Mouse (Mus musculus) liver, adult 10 weeks (tissue): ENCODE measurements around the gene Tmem221. TPM values are rescaled to one million over a fixed set of nuclear protein-coding genes. Genes with fewer than 3 reads are reported as not detected.

Experiments used
- polyA plus RNA-seq: library from polyadenylated mRNA; stranded (reverse); fragments of 350-450 nt; fragmentation: Illumina TruSeq; extraction: RNeasy Lipid Tissue Mini Kit (QIAGEN cat#74804); gene quantifications from one replicate; pipeline ENCODE4 v1.2.3, GENCODE M21; 2014; ENCODE audit warnings: low read depth, low replicate concordance

The Tmem221 gene
- not detected for polyA plus RNA-seq

DNA sequence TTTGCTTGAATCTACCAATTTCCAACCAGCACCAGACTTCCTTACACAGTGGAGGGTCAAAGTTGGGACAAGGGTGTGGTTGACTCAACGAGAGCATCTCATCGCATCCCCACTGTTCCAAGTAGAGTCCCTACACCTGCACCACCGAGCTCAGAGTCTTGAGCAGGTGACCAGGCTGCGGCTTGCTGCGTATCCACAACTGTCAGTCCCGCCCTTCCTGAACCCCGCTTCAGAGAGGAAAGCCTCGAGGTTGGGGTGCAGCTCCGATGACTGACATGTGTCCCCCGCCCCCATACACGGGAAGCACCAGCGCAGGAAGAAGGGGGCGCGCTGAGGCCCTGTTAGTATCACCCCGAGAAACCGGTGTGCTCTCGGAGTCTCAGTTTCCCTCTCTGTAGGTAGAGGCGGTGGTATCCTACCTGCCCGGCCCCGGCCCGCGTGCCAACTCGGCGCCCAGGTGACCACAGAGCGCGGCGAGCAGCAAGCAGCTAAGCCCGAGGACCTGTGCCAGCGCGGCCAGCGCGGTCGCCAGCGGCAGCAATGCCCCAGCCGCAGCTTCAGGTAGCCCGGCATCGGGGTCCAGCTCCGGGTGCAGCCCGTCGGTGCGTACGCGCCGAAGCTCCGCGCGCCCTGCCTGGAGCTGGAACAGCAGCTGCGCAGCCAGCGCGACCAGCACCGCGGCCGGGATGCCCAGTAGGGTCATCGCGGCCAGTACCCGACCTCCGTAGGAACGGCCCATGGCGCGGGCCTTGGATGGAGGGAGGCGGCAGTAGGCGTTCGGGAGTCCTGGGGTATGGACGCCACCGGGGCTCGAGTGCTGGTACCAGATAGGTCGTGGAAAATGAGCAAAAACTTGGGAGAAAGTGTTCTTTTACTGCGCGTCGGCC lies at the start of gene Tmem221:
Gene Tmem221, minus strand, starts transcription at position 801 of the 887 bp plus-strand sequence.

DNA sequence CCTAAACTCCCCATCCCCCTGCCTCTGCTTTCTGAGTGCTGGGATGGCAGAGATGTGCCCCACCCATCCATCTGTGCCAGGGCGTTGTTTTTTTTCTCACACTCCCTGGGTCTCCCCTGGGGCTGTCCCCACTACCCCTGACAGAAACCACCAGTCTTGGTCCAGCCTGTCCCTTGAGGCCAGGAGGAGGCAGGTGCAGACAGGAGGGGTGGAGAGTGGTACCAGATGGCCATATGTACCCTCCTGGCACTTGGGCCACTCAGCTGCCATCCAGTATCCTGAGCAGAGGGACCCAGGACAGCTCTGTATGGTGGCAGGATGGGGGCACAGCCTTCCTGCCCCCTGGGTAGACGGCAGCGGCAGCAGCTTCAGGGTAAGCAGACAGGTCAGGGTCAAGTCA lies 38.8 kb upstream of the Tmem221 start, which contains the start of gene Fam129c:
Gene Fam129c, plus strand, starts transcription at position 198 of the 400 bp plus-strand sequence.

DNA sequence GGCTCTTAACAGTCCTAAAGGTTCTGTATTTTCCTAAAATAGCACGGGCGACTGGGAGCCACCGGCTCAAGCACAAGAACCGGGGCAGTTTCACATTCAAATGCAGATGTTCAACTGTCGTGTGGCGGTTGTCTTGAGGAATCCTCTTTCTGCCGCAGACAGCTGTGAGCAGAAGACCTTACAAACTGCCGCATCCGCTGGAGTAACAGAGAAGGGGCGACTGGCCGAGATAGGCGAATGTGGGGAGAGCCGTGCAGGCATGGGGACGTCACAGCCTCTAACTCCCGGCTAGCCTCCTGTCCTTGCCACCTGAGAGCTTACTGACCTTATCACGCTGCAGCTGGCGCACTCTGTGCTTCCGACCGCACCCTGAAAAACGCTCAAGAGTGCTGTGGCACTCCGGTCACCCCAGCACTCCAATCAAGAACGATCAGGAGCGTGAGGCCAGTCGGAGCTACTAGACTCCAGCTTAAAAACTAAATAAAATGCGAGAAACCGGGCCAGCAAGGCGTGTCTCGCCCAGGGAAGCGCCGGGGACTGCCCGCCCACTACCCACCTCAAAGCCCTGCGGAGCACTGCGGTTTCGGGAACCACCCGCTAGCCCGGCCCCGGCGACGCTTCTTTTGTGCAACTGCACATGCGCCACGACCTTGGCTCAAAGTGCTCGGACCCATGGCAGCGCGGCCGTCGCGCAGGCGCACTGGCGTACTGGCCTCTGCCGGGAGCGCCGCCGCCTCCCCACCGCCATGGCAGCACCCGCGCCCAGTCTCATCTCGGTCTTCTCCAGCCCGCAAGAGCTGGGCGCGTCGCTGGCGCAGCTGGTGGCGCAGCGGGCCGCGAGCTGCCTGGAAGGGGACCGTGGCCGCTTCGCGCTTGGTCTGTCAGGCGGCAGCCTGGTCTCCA lies 33.1 kb upstream of the Tmem221 start, which contains the start of gene Pgls:
Gene Pgls, plus strand, starts transcription at position 706 of the 903 bp plus-strand sequence.

DNA sequence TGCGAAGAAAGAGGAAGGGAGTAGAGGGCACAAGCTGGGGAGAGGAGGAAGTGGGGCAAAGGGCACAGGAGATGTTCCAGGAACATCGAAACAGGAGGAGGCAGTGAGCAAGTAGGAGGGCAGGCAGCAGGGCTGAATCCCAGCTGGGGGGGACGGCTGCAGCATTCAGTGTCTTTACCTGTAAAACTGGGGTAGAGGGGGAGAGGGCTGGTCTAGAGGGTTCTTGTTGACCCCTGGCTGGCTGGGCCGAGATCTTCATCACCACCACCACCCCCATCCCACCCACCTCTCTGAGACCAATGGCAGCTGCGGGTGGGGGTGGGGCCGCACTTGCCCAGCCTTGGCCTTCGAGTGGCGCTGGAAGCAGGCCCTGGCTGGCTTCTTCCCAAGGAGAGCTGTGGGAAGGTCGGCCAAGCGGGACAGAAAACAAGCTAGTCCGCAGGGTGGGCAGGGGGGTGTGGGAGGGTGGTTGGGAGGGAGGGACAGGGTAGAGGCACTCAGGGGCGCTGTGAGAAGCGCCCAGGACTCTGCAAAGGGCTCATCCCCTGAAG lies 9.8 kb upstream of the Tmem221 start, which contains the start of gene Slc27a1:
Gene Slc27a1, plus strand, starts transcription at position 496 of the 551 bp plus-strand sequence.

DNA sequence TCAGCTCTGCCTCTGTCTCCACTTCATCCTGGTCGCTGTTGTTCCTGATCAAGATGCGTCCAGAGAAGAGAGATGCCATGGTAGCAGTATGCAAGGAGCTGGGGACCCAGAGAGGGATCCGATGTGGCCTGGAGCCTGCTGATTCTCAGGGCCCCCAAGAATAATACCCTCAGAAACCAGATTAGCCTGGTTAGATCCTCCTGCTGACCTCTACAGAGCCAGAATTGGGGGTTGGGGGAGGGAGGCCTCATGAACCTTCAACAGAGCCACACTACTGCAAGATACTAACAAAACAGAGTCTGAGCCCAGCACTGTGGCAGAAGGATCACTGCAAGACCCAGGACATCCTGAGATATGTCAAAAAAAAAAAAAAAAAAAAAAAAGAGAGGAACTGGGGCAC lies 7.8 kb upstream of the Tmem221 start, which contains the start of gene Nxnl1:
Gene Nxnl1, minus strand, starts transcription at position 101 of the 400 bp plus-strand sequence.

DNA sequence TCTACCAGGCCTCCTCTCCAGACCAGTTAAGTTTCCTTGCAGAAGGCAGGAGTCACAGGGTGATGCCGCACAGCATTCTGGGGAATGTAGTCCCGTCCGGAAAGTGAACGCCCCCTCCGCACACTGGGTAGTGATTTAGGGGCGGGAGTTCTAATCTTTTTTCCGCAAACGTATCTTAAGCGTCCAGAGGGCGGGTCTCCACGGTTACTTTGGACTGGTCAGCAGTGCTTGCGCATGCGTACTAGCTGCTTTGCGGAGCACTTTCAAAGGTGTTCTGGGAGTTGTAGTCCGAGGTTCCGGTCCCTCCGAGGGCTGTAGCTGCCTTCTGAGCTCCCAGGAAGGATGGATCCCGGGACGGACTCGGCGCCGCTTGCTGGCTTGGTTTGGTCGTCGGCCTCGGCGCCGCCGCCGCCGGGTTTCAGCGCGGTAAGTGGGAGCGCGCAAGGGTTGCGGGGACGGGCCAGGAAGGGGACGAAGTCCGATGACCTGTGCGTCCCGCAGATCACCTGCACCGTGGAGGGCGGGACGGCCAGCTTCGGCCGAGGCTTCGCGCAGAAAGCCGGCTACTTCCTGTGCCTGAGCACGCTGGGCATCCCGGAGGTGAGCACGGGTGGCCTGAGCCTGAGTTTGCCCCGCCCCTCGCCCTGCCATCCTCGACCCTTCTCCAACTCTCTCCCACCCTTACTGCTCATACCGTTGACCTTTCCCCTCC lies 15.9 kb downstream of the Tmem221 start, which contains the start of gene Mvb12a:
Gene Mvb12a, plus strand, starts transcription at position 291 of the 712 bp plus-strand sequence.

DNA sequence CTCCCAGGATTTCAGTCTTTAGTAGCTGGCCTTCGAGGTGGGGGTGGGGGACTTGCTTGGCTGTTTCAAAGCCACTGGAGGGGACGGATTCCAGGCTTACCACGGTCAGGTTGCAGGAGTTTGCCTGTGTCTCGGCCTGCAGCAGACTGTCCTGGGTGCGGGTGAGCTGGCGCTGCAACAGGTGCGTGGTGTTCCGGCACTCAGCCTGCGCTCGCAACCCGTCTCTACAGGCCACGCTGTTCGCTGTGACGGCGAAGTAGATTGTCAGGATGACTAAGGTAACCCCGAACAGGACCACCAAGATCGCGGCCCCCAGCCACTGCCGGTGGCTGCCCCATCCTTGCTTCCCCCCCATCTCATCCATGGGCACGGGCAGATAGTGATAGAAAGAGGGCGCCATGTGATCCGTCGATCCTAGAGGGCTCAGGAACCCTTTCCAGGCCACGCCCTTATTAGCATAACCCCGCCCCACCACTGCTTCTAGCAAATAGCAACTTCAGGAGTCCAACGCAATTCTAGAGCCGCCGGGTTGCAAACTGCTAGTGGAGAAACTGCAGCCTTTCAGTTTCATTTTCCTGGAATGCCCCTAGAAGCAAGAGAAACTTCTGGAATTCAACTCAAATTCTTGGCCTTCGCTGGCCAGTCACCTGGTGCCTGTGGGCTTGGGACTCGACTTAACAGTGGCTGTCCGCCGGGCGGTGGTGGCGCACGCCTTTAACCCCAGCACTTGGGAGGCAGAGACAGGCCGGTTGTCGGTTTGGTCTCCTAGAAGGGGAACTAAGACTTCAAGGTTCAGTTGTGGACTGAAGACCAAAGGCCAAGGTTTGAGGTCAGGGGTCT lies 21.4 kb downstream of the Tmem221 start, which contains the start of gene Bst2:
Gene Bst2, minus strand, starts transcription at position 429 of the 840 bp plus-strand sequence.

DNA sequence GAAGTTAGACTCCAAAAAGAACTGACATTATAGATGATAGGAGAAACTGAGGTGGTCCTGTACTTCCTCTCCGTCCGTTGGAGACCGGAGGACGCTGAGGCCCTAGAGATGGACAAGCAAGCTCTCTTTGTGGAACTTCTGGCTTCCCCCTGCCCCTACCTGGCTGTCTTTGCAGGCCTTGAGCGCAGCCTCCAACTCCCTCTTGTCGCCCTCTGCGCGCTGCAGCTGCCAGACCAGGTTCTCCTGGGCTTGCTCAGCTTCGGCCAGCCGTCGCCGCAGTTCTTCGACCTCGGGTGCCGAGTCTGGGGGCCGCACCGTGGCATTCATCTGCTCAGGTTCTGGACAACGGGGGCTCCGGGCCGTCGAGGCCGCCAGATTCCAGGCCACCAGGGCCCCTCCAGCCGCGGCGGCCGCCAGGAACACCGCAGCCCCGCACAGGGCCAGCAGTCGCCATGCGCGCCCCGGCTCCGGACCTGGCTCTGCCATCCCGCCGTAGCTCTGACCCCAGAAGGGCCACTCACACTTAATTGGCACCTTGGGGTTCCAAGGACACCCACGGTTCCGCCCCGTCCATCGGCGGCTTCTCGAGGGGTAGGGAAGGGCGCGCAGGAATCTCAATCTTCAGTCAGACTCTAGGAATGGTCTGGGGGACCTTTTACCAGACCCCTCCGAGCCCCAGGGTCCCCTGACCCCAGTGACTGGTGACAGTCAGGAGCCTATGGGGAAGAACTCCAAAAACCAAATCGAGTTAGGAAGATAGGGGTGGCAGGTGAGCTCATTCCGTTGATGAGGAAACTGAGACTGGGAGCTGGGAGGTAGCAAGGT lies 33.2 kb downstream of the Tmem221 start, which contains the start of gene Ccdc194:
Gene Ccdc194, minus strand, starts transcription at position 486 of the 825 bp plus-strand sequence.

DNA sequence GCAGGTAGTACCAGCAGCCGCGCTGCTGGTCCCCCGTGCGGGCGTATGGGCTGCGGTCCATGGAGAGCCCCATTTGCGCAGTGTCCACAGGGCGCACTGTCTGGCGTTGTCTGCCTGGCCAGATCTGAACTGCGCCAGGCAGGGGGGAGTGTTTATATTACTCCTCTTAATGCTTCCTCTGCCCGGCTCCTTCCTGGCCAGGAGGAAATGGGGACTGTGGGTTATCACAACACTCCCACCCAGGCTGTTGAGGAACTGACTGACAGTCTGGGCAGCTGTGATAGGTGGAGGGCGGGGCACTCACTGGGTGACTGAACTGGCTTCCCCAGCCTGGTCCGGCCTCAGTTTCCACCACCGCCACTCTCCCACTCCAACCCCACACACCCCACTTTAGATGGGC lies 47.0 kb downstream of the Tmem221 start, which contains the start of gene Plvap:
Gene Plvap, minus strand, starts transcription at position 109 of the 400 bp plus-strand sequence.

Other genes starting within 250 kb of the Tmem221 start
- 5.1 TPM for gene Use1, start 192.0 kb downstream of the Tmem221 start, polyA plus RNA-seq
- 1.1 TPM for gene Ocel1, start 187.6 kb downstream of the Tmem221 start, polyA plus RNA-seq
- gene Nr2f6, start 176.9 kb downstream of the Tmem221 start, polyA plus RNA-seq: 9.2 TPM
- 1.0 TPM for gene Ushbp1, start 163.1 kb downstream of the Tmem221 start, polyA plus RNA-seq
- 20.7 TPM for gene Babam1, start 162.0 kb downstream of the Tmem221 start, polyA plus RNA-seq
- not detected for gene Ankle1, start 152.9 kb downstream of the Tmem221 start, polyA plus RNA-seq
- gene Abhd8, start 95.2 kb downstream of the Tmem221 start, polyA plus RNA-seq: not detected
- 5.9 TPM for gene Mrpl34, start 93.9 kb downstream of the Tmem221 start, polyA plus RNA-seq
- gene Dda1, start 89.7 kb downstream of the Tmem221 start, polyA plus RNA-seq: 1.1 TPM
- 0.45 TPM for gene Ano8, start 72.9 kb downstream of the Tmem221 start, polyA plus RNA-seq
- gene Gtpbp3, start 70.8 kb downstream of the Tmem221 start, polyA plus RNA-seq: 0.64 TPM
- 3.6 TPM for gene Plvap, start 47.1 kb downstream of the Tmem221 start, polyA plus RNA-seq
- not detected for gene Ccdc194, start 33.2 kb downstream of the Tmem221 start, polyA plus RNA-seq
- 29.0 TPM for gene Bst2, start 21.4 kb downstream of the Tmem221 start, polyA plus RNA-seq
- gene Mvb12a, start 15.9 kb downstream of the Tmem221 start, polyA plus RNA-seq: 3.5 TPM
- not detected for gene Nxnl1, start 7.7 kb upstream of the Tmem221 start, polyA plus RNA-seq
- 0.90 TPM for gene Slc27a1, start 10.0 kb upstream of the Tmem221 start, polyA plus RNA-seq
- 0.69 TPM for gene Pgls, start 33.3 kb upstream of the Tmem221 start, polyA plus RNA-seq
- gene Fam129c, start 38.8 kb upstream of the Tmem221 start, polyA plus RNA-seq: not detected
- gene Colgalt1, start 52.1 kb upstream of the Tmem221 start, polyA plus RNA-seq: 29.0 TPM
- gene Unc13a, start 112.9 kb upstream of the Tmem221 start, polyA plus RNA-seq: not detected
- gene Jak3, start 117.4 kb upstream of the Tmem221 start, polyA plus RNA-seq: 0.11 TPM
- gene Insl3, start 130.3 kb upstream of the Tmem221 start, polyA plus RNA-seq: not detected
- gene B3gnt3, start 142.9 kb upstream of the Tmem221 start, polyA plus RNA-seq: 2.3 TPM
- not detected for gene Fcho1, start 166.8 kb upstream of the Tmem221 start, polyA plus RNA-seq